8 mouse cellular contexts compared by ENCODE assay signal in the genomic region with DNA sequence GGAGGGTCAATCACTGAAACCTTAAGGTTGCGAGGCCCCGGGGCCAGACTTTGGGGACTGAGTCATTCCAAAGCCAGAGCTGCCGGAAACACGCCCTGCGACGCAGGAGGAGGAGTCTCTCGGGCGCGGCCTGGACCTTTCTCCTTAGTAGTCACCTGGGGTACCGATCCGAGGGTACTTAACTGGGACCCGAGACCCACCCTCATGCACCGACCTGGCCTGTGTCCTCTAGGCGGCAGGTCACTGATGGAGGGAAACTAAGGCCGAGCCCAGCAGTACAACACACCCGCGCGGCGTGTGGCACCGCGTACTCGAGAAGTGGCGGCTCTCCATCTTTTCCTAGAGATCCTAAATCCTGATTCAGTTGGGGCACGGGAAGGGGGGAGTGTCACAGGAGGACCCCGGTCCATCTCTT. TPM values are rescaled to one million over a fixed set of nuclear protein-coding genes. Genes with fewer than 3 reads are reported as not detected.
A peak's percentile ranks its signal among the peaks of the same experiment; 100 is the strongest.
DNase-seq lines count a peak whose midpoint lies in the region; ATAC-seq and TF ChIP-seq lines count a peak whose summit lies in the region.

No protein-coding gene starts in this region.

- no peaks in the 10 kb centered on the region for H3K27me3 ChIP-seq in forebrain, embryonic 14.5 days (replicated peaks; ENCODE audit: control insufficient read depth, insufficient read depth, low read length)
- H3K27me3 ChIP-seq in lung, embryonic 15.5 days = no peaks in the 10 kb centered on the region

- WGBS in forebrain, embryonic 14.5 days = under 1% methylated on average over 24 of the region's 25 CpGs
- WGBS in lung, embryonic 15.5 days = under 1% methylated on average over 25 of the region's 25 CpGs

- H3K4me3 ChIP-seq in ES-E14 (ENCODE audit: insufficient read depth in 1 of 2, low read depth in 1 of 2, low read length in 2 of 2, poor library complexity in 1 of 2, severe bottlenecking in 1 of 2) = peak overlapping the region; percentile 83 to 92
- H3K4me3 ChIP-seq in brown adipose tissue, adult 24 weeks (ENCODE audit: insufficient read depth, low read depth, low read length) = peak overlapping the region; percentile 76
- H3K4me3 ChIP-seq in forebrain, embryonic 14.5 days (ENCODE audit: low read depth, low read length) = peak overlapping the region; percentile 82
- peak overlapping the region; percentile 75 for H3K4me3 ChIP-seq in lung, embryonic 15.5 days

- H3K9ac ChIP-seq in ES-E14 (ENCODE audit: insufficient read depth, low read depth, low read length, poor library complexity, severe bottlenecking) = peak overlapping the region; percentile 90
- H3K9ac ChIP-seq in forebrain, embryonic 14.5 days (ENCODE audit: low read length) = peak overlapping the region; percentile 79
- H3K9ac ChIP-seq in lung, embryonic 15.5 days = peak overlapping the region; percentile 82

- in situ Hi-C loops in ES-E14 (cut with MboI; ENCODE audit: low sequenced_read_pairs in 2 of 2, unreplicated experiment in 2 of 2) = no loop called here

- peak overlapping the region; percentile 72 for H3K4me2 ChIP-seq in forebrain, embryonic 14.5 days (ENCODE audit: low read length)
- H3K4me2 ChIP-seq in lung, embryonic 15.5 days = peak overlapping the region; percentile 59

- intact Hi-C loops in heart, postnatal 14 days (cut with DNase I) = loop anchor here (5.0 kb wide), 1 partner anchor 122 kb away; no protein-coding TSS in a partner anchor

- ATAC-seq in forebrain, embryonic 14.5 days = peak; percentile 29
- ATAC-seq in lung, embryonic 15.5 days (ENCODE audit: borderline replicate concordance, extremely low read depth, low FRiP score, low TSS enrichment) = peak; percentile 9; the same call in 1 of the 2 replicates

- H3K9me3 ChIP-seq in ES-E14 (ENCODE audit: control insufficient read depth, insufficient read depth, low read depth, low read length) = no peaks in the 10 kb centered on the region
- no peaks in the 10 kb centered on the region for H3K9me3 ChIP-seq in forebrain, embryonic 14.5 days (replicated peaks; ENCODE audit: control insufficient read depth, low read length)
- no peaks in the 10 kb centered on the region for H3K9me3 ChIP-seq in lung, embryonic 15.5 days

- H3K36me3 ChIP-seq in ES-E14 (ENCODE audit: control insufficient read depth, insufficient read depth, low read length, poor library complexity, severe bottlenecking) = peaks cover 15% of the 10 kb centered on the region
- H3K36me3 ChIP-seq in forebrain, embryonic 14.5 days (ENCODE audit: control insufficient read depth, insufficient read depth, low read length) = peaks cover 13% of the 10 kb centered on the region
- H3K36me3 ChIP-seq in lung, embryonic 15.5 days = peaks cover 19% of the 10 kb centered on the region

- H3K4me1 ChIP-seq in ES-E14 (ENCODE audit: control insufficient read depth in 2 of 2, insufficient read depth in 2 of 2, low read length in 2 of 2, poor library complexity in 1 of 2) = peaks cover 4 to 7% of the 10 kb centered on the region in 2 experiments; a peak in 2 of 4 replicates
- peaks cover 18% of the 10 kb centered on the region for H3K4me1 ChIP-seq in brown adipose tissue, adult 24 weeks (ENCODE audit: control insufficient read depth, insufficient read depth, insufficient read length, low read length)
- peaks cover 10% of the 10 kb centered on the region for H3K4me1 ChIP-seq in forebrain, embryonic 14.5 days (ENCODE audit: control insufficient read depth, insufficient read depth, low read length)
- peaks cover 30% of the 10 kb centered on the region for H3K4me1 ChIP-seq in lung, embryonic 15.5 days

- peak; percentile 61 for DNase-seq in ES-E14 (ENCODE audit: low read depth, low spot score)
- peak; percentile 58 for DNase-seq in forebrain, embryonic 14.5 days (ENCODE audit: low spot score)
- DNase-seq in heart, postnatal 14 days = peak; percentile 65 to 70
- DNase-seq in layer of hippocampus, adult 18-20 months (ENCODE audit: low spot score in 2 of 2) = peak; percentile 30 to 60
- DNase-seq in right cerebral cortex, adult 18-20 months = peak; percentile 70
- DNase-seq in urinary bladder, adult 2 months (ENCODE audit: low spot score) = peak; percentile 51

- peak overlapping the region; percentile 81 for H3K27ac ChIP-seq in ES-E14 (ENCODE audit: insufficient read depth, low read depth, low read length, poor library complexity, severe bottlenecking)
- H3K27ac ChIP-seq in brown adipose tissue, adult 24 weeks (replicated peaks; ENCODE audit: low read depth, low read length) = peak overlapping the region; percentile 81
- H3K27ac ChIP-seq in forebrain, embryonic 14.5 days (ENCODE audit: low read depth, low read length) = peak overlapping the region; percentile 85
- peak overlapping the region; percentile 97 for H3K27ac ChIP-seq in lung, embryonic 15.5 days

TF ChIP-seq in ES-E14, 5 proteins besides CTCF, POLR2A, EP300 and RAD21:
- no peak for TF ChIP-seq CHD2 (IDR thresholded peaks at IDR 0.05; ENCODE audit: low read depth, low read length)
- TF ChIP-seq HCFC1 (IDR thresholded peaks at IDR 0.05; ENCODE audit: borderline replicate concordance, insufficient read depth, low read length) = no peak
- no peak for TF ChIP-seq MAFK (IDR thresholded peaks at IDR 0.05; ENCODE audit: insufficient read depth, low read depth, low read length)
- no peak for TF ChIP-seq ZC3H11A (IDR thresholded peaks at IDR 0.05; ENCODE audit: borderline replicate concordance, low read depth, low read length)
- no peak for TF ChIP-seq ZNF384 (IDR thresholded peaks at IDR 0.05; ENCODE audit: low read depth, low read length)

RNA-seq across cellular contexts. Expression of gene Txn1, which starts 0.7 kb away (rescaled TPM):
- 269 and 401 TPM in 2 replicates for total RNA-seq in ES-E14 (2012; rRNA removed)
- polyA plus RNA-seq in brown adipose tissue, adult 24 weeks (2012; ENCODE audit: insufficient read depth, insufficient read length, missing spikeins) = 176 and 213 TPM in 2 replicates
- 311 and 362 TPM in 2 replicates for polyA plus RNA-seq in forebrain, embryonic 14.5 days (2014; fragmentation: Nextera tagmentation; extraction: Ambion mirVana)
- total RNA-seq in heart, postnatal 14 days (2021) = 100 to 1,000 TPM; 129 to 140 TPM
- 10 to 100 TPM; 95.7 to 97.6 TPM for total RNA-seq in layer of hippocampus, adult 18-20 months (2021)
- polyA plus RNA-seq in lung, embryonic 15.5 days (2015; fragmentation: Nextera tagmentation; extraction: Ambion mirVana) = 445 and 492 TPM in 2 replicates
- polyA plus RNA-seq in urinary bladder, adult 2 months (2012; rRNA removed) = 240 and 294 TPM in 2 replicates

RNA-seq across cellular contexts. Expression of gene D630039A03Rik, which starts 39.5 kb away (rescaled TPM):
- total RNA-seq in ES-E14 (2012; rRNA removed) = 0.27 and 0.74 TPM in 2 replicates
- polyA plus RNA-seq in brown adipose tissue, adult 24 weeks (2012; ENCODE audit: insufficient read depth, insufficient read length, missing spikeins) = not detected in 2 replicates
- polyA plus RNA-seq in forebrain, embryonic 14.5 days (2014; fragmentation: Nextera tagmentation; extraction: Ambion mirVana) = not detected in 2 replicates
- under 1 TPM; 0.20 to 0.43 TPM for total RNA-seq in heart, postnatal 14 days (2021)
- under 1 TPM; 0.25 to 0.33 TPM for total RNA-seq in layer of hippocampus, adult 18-20 months (2021)
- 2.7 and 3.0 TPM in 2 replicates for polyA plus RNA-seq in lung, embryonic 15.5 days (2015; fragmentation: Nextera tagmentation; extraction: Ambion mirVana)
- 3.9 and 4.3 TPM in 2 replicates for polyA plus RNA-seq in urinary bladder, adult 2 months (2012; rRNA removed)

RNA-seq across cellular contexts. Expression of gene Txndc8, which starts 53.4 kb away (rescaled TPM):
- total RNA-seq in ES-E14 (2012; rRNA removed) = not detected in 2 replicates
- not detected in 2 replicates for polyA plus RNA-seq in brown adipose tissue, adult 24 weeks (2012; ENCODE audit: insufficient read depth, insufficient read length, missing spikeins)
- not detected in 2 replicates for polyA plus RNA-seq in forebrain, embryonic 14.5 days (2014; fragmentation: Nextera tagmentation; extraction: Ambion mirVana)
- not detected for total RNA-seq in heart, postnatal 14 days (2021)
- not detected for total RNA-seq in layer of hippocampus, adult 18-20 months (2021)
- not detected in 2 replicates for polyA plus RNA-seq in lung, embryonic 15.5 days (2015; fragmentation: Nextera tagmentation; extraction: Ambion mirVana)
- polyA plus RNA-seq in urinary bladder, adult 2 months (2012; rRNA removed) = not detected in 2 replicates

Comparison
In these comparisons a context has a peak if more than half of its experiments do, and no peak if none do; other contexts are left out.
1. Peak in every context shown above with its lines: DNase-seq, ATAC-seq, H3K4me3 ChIP-seq and H3K27ac ChIP-seq.